Mouse (Mus musculus): ENCODE measurements at regions not wholly inside any gene's neighbourhood (a gene's known extent, or its start where the extent isn't known, plus 50 kb on each side); places are given as distances from the start of the nearest gene placed in this dataset.

DNA sequence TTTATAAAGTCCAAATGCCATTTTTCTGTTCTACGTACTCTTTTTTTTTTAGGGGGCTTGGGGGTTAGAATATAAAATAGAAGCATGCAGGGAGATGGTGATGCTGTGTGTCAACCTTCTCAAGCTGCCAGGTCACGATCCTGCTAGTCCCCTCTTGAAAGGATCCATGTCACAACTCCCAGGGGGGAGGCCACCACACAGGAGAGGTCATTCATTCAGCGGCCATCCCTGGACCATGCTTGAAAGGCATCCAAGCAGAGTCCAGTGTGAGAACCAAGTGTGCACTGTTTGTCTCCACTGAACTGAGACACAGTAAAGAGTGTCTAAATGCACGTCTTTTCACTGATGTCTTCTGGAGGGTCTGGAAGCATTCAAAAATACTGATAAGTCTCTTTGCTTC, 119.8 kb upstream of the N6amt1 start:
- TF ChIP-seq CTCF (IDR thresholded peaks at IDR 0.05; ENCODE audit: borderline replicate concordance, extremely low read depth, insufficient read depth, insufficient read length) (no peak), POLR2A (IDR thresholded peaks at IDR 0.05; ENCODE audit: borderline replicate concordance, extremely low read depth, insufficient read depth, insufficient read length, poor library complexity, severe bottlenecking) (no peak)

Measured in brain, embryonic 14.5 days (tissue).